Mouse (Mus musculus): ENCODE results near the gene Sox10. TPM values are rescaled to one million over a fixed set of nuclear protein-coding genes. Genes with fewer than 3 reads are reported as not detected.

The Sox10 gene
- polyA plus RNA-seq, 1 experiment from 2014 or later, result 2.4 TPM

DNA sequence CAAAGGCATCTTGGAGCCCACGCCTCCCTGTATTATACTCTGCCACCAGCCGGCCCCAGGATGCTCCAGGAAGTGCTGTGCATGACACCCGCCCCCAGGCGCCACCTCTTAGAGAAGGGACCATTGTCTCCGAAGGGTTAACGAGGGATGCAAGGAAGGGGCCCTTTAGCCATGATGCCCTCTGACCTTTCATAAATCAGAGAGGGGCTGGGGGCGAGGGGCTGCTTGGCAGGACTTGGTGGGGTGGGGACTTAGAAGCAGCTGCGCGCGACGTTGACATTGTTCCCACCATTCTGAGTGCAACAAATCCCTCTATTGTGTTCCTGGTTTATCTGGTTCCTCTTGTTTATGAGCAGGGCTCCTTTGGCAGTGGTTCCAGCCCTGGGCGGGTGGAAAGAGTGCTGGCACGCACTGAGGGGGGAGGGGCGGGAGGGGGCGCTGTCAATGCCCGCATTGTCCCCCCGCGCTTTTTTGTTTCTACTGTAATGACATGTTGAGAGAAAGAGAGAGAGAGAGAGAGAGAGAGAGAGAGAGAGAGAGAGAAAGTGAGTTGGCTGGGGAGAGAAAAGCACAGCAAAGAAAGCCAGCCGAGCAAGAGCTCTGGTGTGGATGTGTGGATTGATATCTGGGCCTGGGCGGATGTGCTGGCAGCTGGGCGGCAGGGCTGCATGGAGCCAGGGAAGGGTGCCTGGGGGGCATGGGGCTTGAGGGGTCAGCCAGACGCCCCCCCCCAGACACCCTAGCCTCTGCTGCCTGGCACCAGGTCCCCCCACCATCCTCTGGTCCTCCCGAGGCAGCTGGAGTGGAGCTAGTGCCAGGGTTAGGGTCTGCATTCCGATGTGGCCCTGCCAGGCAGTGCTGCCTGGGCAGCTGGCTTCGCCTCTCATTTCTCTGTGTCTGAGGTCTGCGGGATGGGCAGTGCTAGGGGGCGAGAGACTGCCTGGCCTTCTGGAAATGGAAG lies 28.1 kb upstream of the Sox10 start:
- H3K4me1 ChIP-seq, result peaks cover 33% of the 10 kb centered on the region
- H3K9ac ChIP-seq, result peak overlapping the region; percentile 49; the same call in 1 of the 2 replicates
- H3K27me3 ChIP-seq, result no peaks in the 10 kb centered on the region
- peak overlapping the region; percentile 97 for H3K27ac ChIP-seq
- ATAC-seq (ENCODE audit: low FRiP score), result peak; percentile 82
- 12% methylated on average over 26 of the region's 27 CpGs for WGBS
- no peaks in the 10 kb centered on the region for H3K9me3 ChIP-seq
- H3K4me2 ChIP-seq, result peak overlapping the region; percentile 42
- H3K4me3 ChIP-seq (replicated peaks), result peak overlapping the region; percentile 7; the same call in 1 of the 2 replicates
- no peaks in the 10 kb centered on the region for H3K36me3 ChIP-seq (replicated peaks)

DNA sequence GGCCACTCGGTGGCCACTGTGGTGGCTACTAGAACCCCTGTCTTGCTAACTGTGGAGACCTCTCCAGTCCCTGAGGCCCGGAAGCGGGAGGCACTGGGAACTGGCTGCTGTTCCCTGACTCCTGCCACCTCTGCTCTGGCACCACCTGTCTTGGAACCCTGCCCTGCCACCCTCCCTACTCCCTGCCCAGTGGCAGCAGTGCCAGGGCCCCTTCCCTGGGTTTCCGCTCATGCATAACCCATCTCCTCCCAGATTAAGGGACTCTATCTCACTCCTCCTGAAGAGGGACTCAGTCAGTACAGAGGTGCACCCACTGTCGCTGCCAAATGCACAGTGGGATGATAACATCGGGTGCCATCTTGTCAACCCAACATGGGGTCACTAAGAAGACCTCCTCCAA lies 27.4 kb upstream of the Sox10 start:
- Histone ChIP-seq H3K9me3 (no peaks in the 10 kb centered on the region), H3K4me1 (peaks cover 33% of the 10 kb centered on the region), H3K36me3 (replicated peaks) (no peaks in the 10 kb centered on the region), H3K9ac (0 out of 2 replicates have a peak overlapping the region, but pooled peaks have one; percentile 49), H3K27ac (peak overlapping the region; percentile 97), H3K4me3 (replicated peaks) (no peak overlapping the region), H3K27me3 (no peaks in the 10 kb centered on the region), H3K4me2 (0 out of 2 replicates have a peak overlapping the region, but pooled peaks have one; percentile 42)
- 88% methylated on average over 6 of the region's 6 CpGs for WGBS
- peak; percentile 42 for ATAC-seq (ENCODE audit: low FRiP score)

DNA sequence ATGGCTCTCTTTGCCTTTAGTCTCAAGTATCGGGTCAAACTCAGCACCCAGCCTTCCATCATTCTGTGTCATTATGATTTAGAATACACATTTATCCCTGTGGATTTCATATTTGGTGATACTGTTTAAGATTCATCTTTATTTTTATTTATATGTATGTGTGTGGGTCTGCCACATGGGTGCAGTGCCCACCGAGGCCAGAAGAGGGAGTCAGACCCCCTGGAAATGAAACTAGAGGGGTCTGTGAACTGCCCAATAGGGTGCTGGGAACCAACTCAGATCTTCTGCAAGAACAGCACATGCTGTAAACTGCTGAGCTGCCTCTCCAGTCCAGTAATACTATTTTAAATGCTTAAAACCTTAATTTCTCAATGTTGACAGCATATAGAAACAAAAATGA lies 26.4 kb upstream of the Sox10 start:
- Histone ChIP-seq H3K4me2 (no peak overlapping the region), H3K4me3 (replicated peaks) (no peak overlapping the region), H3K9me3 (no peaks in the 10 kb centered on the region), H3K9ac (no peak overlapping the region), H3K4me1 (peaks cover 33% of the 10 kb centered on the region), H3K27me3 (no peaks in the 10 kb centered on the region), H3K36me3 (replicated peaks) (no peaks in the 10 kb centered on the region), H3K27ac (no peak overlapping the region)
- ATAC-seq (ENCODE audit: low FRiP score), result no peak
- WGBS, result 99% methylated on average over 2 of the region's 2 CpGs

DNA sequence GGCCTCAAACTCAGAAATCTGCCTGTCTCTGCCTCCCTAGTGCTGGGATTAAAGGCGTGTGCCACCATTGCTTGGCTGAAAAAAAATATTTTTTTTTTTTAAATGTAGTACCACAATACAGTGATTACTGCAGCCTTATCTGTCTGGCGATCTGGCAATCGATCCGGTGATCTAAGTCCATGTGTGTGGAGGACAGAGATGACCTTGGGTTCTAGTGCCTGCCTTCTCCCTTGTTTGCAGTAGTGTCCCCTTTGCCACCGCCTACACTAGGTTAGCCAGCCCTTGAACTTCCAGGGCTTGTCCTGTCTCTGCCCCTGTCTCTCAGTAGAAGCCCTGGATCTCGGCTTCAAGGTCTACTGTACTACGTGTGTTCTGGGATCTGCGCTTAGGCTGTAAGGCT lies 22.8 kb upstream of the Sox10 start:
- no peaks in the 10 kb centered on the region for H3K27me3 ChIP-seq
- peaks cover 7% of the 10 kb centered on the region for H3K4me1 ChIP-seq
- ATAC-seq (ENCODE audit: low FRiP score), result no peak
- 92% methylated on average over 8 of the region's 8 CpGs for WGBS
- H3K36me3 ChIP-seq (replicated peaks), result no peaks in the 10 kb centered on the region
- H3K9me3 ChIP-seq, result no peaks in the 10 kb centered on the region
- H3K9ac ChIP-seq, result no peak overlapping the region
- no peak overlapping the region for H3K27ac ChIP-seq
- H3K4me2 ChIP-seq, result no peak overlapping the region
- no peak overlapping the region for H3K4me3 ChIP-seq (replicated peaks)

DNA sequence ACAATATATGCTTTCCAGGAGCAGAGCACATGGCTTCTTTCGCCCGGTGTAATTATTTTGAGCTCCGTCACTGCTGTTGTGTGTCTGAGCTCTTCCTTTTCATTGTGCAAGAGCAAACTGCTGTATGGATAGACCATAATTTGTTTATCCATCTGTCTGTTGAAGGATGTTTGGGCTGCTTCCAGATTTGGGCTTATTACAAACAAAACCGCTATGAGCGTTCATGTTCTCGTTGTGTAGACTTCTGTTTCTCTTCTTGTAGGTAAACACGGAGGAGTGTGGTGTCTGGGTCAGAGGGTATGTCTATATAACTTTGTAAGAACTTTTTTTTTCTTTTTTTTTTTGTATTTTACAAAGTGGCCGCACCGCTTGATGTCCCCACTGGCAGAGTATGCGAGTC lies 20.2 kb upstream of the Sox10 start:
- 87% methylated on average over 10 of the region's 10 CpGs for WGBS

DNA sequence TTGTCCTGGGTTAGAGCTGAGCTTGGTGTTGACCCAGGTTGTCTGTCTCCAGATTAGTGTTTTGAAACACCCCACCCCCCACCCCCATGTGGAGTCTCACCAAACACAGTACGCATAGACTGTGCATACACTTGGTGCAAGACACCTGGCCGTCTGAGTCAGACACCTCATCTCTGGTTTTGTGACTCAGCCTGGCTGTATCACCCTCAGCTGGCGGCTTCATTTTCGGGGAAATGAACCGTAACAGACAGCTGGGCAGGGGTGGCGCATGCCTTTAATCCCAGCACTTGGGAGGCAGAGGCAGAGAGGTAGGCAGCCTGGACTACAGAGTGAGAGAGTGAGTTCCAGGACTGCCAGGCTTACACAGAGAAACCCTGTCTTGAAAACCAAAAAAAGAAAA lies 11.9 kb upstream of the Sox10 start:
- H3K4me2 ChIP-seq, result no peak overlapping the region
- peaks cover 9% of the 10 kb centered on the region; the same call in 1 of the 2 replicates for H3K4me1 ChIP-seq
- 47% methylated on average over 6 of the region's 6 CpGs for WGBS
- no peak overlapping the region for H3K9ac ChIP-seq
- ATAC-seq (ENCODE audit: low FRiP score), result no peak
- H3K36me3 ChIP-seq (replicated peaks), result no peaks in the 10 kb centered on the region
- H3K9me3 ChIP-seq, result no peaks in the 10 kb centered on the region
- H3K27ac ChIP-seq, result no peak overlapping the region
- no peak overlapping the region for H3K4me3 ChIP-seq (replicated peaks)
- H3K27me3 ChIP-seq, result no peaks in the 10 kb centered on the region

More for the DNA sequence above, 20.2 kb upstream of the Sox10 start:
- Histone ChIP-seq H3K27me3 (no peaks in the 10 kb centered on the region), H3K36me3 (replicated peaks) (no peaks in the 10 kb centered on the region), H3K9me3 (no peaks in the 10 kb centered on the region), H3K4me2 (no peak overlapping the region), H3K4me1 (no peaks in the 10 kb centered on the region), H3K9ac (no peak overlapping the region), H3K27ac (no peak overlapping the region), H3K4me3 (replicated peaks) (no peak overlapping the region)
- no peak for ATAC-seq (ENCODE audit: low FRiP score)

DNA sequence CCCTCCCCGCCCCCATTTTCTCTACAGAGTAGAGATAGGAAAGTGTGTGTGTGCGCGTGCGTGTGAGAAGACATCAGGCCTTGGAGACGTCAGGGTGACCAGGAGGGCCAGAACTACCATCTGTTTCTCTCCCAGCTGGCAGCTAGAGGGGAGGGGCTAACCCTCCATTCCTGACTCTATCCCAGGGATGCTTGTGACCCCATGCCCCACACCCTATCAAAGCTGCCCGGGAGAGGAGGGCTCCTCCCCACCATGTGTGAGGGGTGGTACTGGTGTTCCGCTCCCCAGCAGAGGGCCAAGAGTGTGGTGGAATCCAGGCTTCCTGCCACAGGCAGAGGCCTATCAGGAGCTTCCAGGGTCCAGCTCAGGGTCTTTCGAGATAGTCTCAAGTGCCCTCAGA lies 1.7 kb upstream of the Sox10 start:
- Histone ChIP-seq H3K4me3 (replicated peaks) (no peak overlapping the region), H3K27ac (no peak overlapping the region), H3K36me3 (replicated peaks) (no peaks in the 10 kb centered on the region), H3K4me2 (no peak overlapping the region), H3K4me1 (peaks cover 31% of the 10 kb centered on the region), H3K27me3 (peaks cover 51% of the 10 kb centered on the region), H3K9me3 (no peaks in the 10 kb centered on the region), H3K9ac (no peak overlapping the region)
- ATAC-seq (ENCODE audit: low FRiP score), result 0 out of 2 replicates have a peak, but pooled peaks have one; percentile 39
- 58% methylated on average over 8 of the region's 8 CpGs for WGBS

DNA sequence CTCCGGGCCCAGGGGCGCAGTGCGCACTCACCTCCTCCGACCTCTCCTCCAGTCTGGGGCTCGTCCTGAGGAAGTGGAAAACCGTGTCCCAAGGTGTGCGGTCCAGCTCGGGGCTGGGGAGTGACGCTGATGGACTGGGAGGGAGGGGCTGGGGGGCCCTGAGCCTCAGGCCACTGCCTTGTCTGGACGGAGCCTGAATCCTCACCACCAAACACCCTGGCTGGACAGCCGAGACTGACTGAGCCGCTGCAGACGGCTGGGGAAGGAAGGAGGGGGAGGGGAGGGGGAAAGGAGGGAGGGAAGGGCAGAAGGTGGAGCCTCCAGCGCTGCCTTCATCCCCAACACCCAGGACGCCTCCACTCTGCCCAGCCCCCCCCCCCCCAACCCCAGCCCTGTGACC lies 789 bp downstream of the Sox10 start:
- no peak for ATAC-seq (ENCODE audit: low FRiP score)
- 6% methylated on average over 15 of the region's 15 CpGs for WGBS
- Histone ChIP-seq H3K4me2 (no peak overlapping the region), H3K36me3 (replicated peaks) (no peaks in the 10 kb centered on the region), H3K9ac (no peak overlapping the region), H3K4me3 (replicated peaks) (no peak overlapping the region; the same call in 1 of the 2 replicates), H3K4me1 (peaks cover 31% of the 10 kb centered on the region), H3K9me3 (no peaks in the 10 kb centered on the region), H3K27ac (no peak overlapping the region), H3K27me3 (peaks cover 74% of the 10 kb centered on the region)

DNA sequence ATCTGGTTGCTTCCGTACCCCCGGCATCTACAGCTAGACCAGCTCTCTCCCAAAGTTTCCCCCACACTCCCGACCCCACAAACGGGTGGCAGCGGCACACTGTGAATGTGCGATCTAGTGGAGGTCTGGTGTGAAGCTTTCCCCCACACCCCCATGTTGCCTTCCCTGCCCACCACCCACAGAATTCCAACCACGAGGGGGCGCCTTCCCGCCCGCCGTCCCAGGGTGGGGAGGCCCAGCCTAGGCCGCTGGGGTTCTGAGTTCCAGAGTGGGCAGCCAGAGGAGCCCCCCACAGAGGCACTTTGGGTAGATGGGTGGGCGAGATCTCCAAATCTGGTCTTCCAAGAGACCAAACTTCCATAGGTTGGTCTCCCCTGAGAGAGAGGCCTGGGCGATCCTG lies 2.2 kb downstream of the Sox10 start:
- H3K4me2 ChIP-seq, result no peak overlapping the region
- peaks cover 31% of the 10 kb centered on the region for H3K4me1 ChIP-seq
- no peak overlapping the region for H3K9ac ChIP-seq
- ATAC-seq (ENCODE audit: low FRiP score), result no peak
- no peak overlapping the region; the same call in 1 of the 2 replicates for H3K4me3 ChIP-seq (replicated peaks)
- 44% methylated on average over 14 of the region's 14 CpGs for WGBS
- no peak overlapping the region for H3K27ac ChIP-seq
- H3K9me3 ChIP-seq, result no peaks in the 10 kb centered on the region
- H3K27me3 ChIP-seq, result peaks cover 82% of the 10 kb centered on the region
- no peaks in the 10 kb centered on the region for H3K36me3 ChIP-seq (replicated peaks)

DNA sequence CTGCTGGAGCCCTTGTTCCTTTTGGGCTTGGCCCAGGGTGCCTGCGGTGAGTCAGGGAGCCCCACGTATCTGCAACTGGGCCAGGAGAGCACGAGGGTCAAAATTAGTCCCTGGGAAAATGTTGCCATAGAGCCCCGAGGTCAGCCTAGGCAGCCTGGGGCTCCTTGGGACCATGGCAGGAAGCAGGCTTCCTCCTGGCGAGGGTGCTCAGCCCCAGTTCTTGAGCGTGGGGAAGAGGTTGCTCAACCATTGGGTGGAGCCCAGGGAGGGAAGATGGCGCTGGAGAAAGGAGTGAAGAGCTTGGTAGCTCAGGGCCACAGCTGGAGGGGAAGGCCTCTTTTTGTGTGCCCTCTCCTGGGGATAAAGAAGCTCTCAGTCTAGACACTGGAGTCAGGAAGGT lies 2.7 kb downstream of the Sox10 start:
- H3K4me1 ChIP-seq, result peaks cover 31% of the 10 kb centered on the region
- no peak overlapping the region for H3K4me2 ChIP-seq
- no peak overlapping the region for H3K27ac ChIP-seq
- WGBS, result 72% methylated on average over 7 of the region's 7 CpGs
- no peaks in the 10 kb centered on the region for H3K36me3 ChIP-seq (replicated peaks)
- peaks cover 83% of the 10 kb centered on the region for H3K27me3 ChIP-seq
- no peak overlapping the region for H3K4me3 ChIP-seq (replicated peaks)
- no peak for ATAC-seq (ENCODE audit: low FRiP score)
- H3K9ac ChIP-seq, result no peak overlapping the region
- H3K9me3 ChIP-seq, result no peaks in the 10 kb centered on the region

DNA sequence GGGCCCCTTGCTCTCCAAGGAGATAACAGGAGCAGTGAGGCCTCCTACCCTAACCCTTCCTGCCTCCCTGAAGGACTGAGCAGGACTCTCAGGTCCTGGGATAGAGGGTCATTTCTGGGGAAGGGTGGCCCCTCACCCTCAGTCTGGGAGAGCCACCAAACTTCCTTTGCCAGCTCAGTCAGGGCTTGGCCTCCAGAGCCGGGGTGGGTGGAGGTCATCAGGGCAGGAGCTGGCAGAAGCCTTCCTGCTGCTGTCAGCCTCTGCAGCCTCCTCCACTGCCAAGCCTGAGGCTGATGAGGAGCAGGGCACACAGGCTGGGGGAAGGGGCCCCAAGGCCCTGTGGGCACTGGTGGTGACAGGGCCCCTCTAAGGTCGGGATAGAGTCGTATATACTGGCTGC lies 9.5 kb downstream of the Sox10 start:
- 28% methylated on average over 3 of the region's 3 CpGs for WGBS
- no peak for ATAC-seq (ENCODE audit: low FRiP score)
- Histone ChIP-seq H3K4me1 (peaks cover 31% of the 10 kb centered on the region), H3K27me3 (peaks cover 20% of the 10 kb centered on the region), H3K9me3 (no peaks in the 10 kb centered on the region), H3K4me2 (no peak overlapping the region), H3K36me3 (replicated peaks) (peaks cover 22% of the 10 kb centered on the region), H3K4me3 (replicated peaks) (no peak overlapping the region), H3K27ac (no peak overlapping the region), H3K9ac (peak overlapping the region; percentile 12; the same call in 1 of the 2 replicates)

DNA sequence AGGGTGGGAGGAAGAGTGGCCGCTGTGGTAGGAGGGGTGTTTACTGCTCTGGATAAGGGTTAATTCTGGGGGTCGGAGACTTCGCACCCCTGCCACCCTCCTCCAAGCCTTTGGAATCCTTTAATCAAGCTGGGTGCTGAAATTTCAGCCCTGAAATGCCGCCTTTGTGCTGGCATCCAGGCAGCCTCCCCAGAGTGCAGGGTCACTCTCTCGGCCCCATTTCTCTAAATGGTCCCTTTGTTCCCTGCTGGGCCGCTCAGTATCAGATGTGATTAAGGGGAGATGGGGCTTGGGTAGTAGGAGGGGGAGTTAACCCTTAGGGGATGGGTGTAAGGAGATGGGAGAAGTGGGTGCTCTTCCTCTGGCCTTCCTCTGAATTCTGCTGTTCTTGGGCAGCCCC lies 12.3 kb downstream of the Sox10 start:
- H3K9ac ChIP-seq, result no peak overlapping the region
- no peak for ATAC-seq (ENCODE audit: low FRiP score)
- WGBS, result 34% methylated on average over 6 of the region's 6 CpGs
- H3K27me3 ChIP-seq, result no peaks in the 10 kb centered on the region
- peaks cover 31% of the 10 kb centered on the region for H3K4me1 ChIP-seq
- peaks cover 46% of the 10 kb centered on the region for H3K36me3 ChIP-seq (replicated peaks)
- no peak overlapping the region for H3K4me2 ChIP-seq
- no peak overlapping the region for H3K4me3 ChIP-seq (replicated peaks)
- H3K27ac ChIP-seq, result peak overlapping the region; percentile 88
- no peaks in the 10 kb centered on the region for H3K9me3 ChIP-seq

Data from forebrain, embryonic 12.5 days (tissue).